Mouse (Mus musculus): ENCODE data around the gene Fam192a.

The Fam192a gene

DNA sequence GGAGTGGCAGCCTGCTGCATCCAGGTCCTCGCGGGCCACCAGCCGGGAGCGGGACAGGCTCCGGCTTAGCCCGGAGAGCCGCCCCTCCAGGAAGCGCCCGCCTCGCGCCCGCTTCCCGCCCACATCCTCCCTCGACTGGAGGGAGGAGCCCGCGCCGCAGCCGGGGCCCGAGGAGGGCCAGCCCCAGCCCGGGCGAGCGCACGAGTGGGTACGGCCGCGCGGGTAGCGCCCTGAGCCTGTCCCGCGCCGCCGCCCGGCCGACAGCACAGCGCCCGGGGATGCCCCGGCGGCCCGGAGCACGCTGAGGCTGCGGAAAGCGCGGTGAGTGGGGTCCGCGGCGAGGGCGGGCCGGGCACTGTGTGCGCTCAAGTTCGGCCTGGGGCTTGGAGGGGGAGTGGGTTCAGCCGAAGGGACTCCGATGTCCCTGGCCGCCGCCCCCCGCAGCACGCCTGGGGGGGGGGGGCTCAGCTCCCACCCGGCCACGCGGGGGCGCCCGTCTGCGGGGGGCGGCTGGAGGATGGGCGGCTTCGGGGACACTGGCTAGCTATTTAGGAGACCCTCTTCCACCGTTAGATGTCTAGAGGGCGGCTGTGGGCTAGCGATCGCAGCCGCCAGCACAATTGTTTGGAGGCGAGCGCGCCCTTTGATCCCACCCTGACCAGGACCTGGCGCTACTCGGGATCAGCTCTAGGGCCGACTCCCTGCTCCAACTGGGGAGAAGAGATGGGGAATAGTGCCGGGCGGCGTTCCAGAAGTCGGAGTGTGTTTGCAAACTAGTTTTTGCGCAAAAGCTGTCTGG lies 68.7 kb downstream of the Fam192a start, which contains the start of gene Cpne2:
Gene Cpne2, plus strand, starts transcription at position 118 of the 799 bp plus-strand sequence.
- in situ Hi-C loops (cut with MboI, MseI), result no loop called here

DNA sequence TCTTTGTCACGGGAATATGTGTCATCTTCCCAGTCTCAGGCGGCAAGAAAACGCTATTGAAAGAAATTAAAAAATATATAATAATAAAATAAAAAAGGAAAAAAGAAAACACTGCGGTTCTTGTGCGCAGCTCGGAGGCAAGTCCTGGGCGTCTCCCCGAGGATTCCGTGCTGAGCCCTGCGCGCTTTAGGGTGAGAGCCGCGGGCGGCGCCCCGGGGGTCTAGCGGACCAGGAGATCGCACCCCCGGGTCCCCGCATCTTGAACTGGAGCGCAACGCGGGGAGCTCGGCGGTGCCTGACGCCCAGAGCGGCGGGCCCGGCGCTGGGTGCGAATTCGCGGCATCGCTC lies 69.3 kb downstream of the Fam192a start:
- in situ Hi-C loops (cut with MboI, MseI), result no loop called here

DNA sequence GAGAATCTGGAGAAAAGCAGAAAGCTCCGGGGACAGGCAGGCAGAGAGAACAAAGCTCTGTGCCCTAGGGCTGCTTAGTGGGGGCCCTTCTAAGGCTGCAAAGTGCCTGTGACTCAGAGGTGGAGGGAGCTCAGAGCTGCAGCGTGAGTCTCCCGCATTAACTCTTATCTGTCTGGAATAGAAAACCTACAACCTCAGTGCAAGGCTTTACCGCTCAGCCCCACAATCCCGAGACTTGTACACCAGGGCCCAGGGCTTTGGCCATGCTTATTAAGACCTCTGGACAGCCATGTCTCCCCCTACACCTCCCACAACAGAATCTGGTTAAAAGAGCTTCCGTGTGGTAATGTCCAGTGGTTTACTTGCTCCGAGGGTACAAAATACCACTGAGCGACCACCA lies 69.8 kb downstream of the Fam192a start:
- in situ Hi-C loops (cut with MboI, MseI), result no loop called here

DNA sequence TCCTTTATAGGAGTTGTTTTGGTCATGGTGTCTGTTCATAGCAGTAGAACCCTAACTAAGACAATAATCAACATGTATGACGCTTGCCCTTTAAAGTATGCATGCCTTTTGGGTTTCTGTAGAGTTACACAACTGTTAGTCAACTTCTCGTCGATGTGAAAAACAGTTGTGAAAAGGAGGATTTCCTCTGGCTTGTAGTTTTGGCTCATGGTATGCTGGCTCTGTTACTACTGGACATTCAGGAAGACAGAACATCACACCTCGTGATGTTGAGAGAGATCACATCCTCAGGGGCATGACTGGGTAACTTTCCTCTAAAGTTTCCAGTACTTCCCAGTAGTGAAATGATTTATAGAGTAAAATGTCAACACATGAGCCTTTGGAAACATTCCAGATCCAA lies 71.2 kb downstream of the Fam192a start:
- in situ Hi-C loops (cut with MboI, MseI), result no loop called here

DNA sequence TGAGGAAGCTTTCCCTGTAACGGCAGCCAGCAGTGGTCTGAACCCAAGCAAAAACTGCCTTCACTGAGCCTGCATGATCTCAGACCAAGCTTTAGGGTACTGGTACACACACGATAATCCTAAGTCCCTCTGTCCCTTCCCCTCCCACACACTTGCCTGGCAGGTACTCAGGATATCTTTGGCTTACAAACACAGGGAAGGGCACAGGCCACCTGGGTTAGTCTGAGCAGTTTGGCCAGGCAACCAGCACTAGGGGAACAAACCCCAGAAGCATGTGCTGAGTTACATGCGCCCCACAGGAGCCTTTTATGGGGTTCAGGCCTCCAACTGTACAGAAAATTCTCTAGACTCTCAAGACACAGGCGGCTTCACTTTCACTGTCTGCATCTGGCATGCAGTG lies 71.9 kb downstream of the Fam192a start:
- in situ Hi-C loops (cut with MboI, MseI), result no loop called here

DNA sequence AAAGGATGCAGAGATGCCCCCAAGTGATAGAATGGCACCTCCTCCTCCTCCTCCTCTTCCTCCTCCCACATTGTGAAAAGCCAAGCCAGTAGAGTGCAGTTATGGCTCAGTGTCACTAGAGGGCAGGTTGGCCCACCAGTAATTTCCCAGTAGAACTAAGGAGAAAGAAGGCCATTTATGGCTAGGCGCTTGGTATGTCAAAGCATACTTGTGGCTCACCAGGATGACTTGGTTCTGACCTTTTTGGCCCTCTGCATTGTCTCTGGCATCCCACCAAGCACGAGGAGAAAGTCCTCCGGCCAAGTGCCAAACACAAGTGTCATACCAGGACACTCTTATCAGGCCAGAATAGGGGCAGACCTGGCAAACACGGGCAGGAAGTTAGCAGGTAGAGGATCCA lies 73.6 kb downstream of the Fam192a start:
- in situ Hi-C loops (cut with MboI, MseI), result no loop called here

DNA sequence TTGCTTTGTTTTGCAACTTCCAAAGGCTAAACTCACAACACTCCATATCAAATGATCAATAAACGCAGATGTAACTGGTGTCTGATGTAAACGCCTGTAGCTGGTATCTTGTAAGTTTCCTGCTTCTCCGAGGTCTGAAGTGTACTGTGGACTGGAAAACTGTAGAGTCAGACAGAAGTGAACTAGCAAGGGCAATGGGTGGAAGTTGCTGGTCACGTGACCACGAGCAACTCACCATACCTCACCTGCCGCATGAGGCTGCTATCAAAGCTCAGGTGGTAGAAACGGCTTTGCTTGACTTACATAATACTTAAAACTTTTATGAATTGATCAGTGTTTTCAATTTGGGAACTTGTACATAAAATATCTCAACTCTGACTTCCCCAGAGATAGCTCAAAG lies 74.6 kb downstream of the Fam192a start:
- in situ Hi-C loops (cut with MboI, MseI), result no loop called here

DNA sequence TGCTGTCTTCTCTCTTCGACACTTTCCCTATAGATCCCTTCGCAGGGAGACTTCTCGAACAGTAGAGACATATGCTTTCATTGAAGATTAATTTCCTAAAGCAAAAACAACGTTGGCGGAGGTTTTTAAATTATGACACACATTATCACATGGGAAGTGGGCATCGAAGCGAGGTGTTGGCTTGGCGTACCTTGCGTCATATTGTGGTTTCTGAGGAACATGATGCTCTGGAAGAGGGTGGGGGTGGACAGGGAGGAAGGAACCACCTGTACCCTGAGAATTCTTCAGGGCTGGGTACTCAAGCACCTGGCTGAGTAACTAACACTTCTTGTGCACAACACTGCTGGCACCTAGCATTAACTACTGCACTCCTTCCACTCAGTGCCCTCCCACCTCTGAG lies 77.2 kb downstream of the Fam192a start:
- in situ Hi-C loops (cut with MboI, MseI), result no loop called here

Measured in T-helper 1 cell (primary cell).